Mouse (Mus musculus) heart, adult 2 months (tissue): ENCODE measurements at regions not wholly inside any gene's neighbourhood (a gene's known extent, or its start where the extent isn't known, plus 50 kb on each side); places are given as distances from the start of the nearest gene placed in this dataset.
A peak's percentile ranks its signal among the peaks of the same experiment; 100 is the strongest.

Experiments
- DNase-seq, 2 experiments: peaks; one replicate each; pipeline ENCODE4 v3.0.0; 2021
- H3K27ac ChIP-seq: fragments of 200-600 bp; 2 replicates; pipeline ENCODE4 v1.8.1; 2022
- H3K27me3 ChIP-seq: fragments of 200-500 bp; 2 replicates; pipeline ENCODE4 v1.6.1; 2012; ENCODE audit warnings: mild to moderate bottlenecking, low read length, inconsistent platforms, mixed read lengths; ENCODE audit not compliant: control insufficient read depth, insufficient read depth
- H3K36me3 ChIP-seq: fragments of 200-500 bp; 2 replicates; pipeline ENCODE4 v1.6.1; 2012; ENCODE audit warnings: low read length, inconsistent platforms; ENCODE audit not compliant: control insufficient read depth, insufficient read depth
- H3K4me1 ChIP-seq: fragments of 200-500 bp; 2 replicates; pipeline ENCODE4 v1.6.1; 2011; ENCODE audit warnings: low read length; ENCODE audit not compliant: control insufficient read depth, insufficient read depth
- H3K4me3 ChIP-seq: fragments of 200-600 bp; 2 replicates; pipeline ENCODE4 v1.8.1; 2022
- H3K79me2 ChIP-seq: fragments of 200-500 bp; replicated peaks from 2 replicates; pipeline ENCODE4 v1.6.1; 2012; ENCODE audit warnings: mild to moderate bottlenecking, inconsistent platforms, low read length, moderate library complexity, mixed read lengths; ENCODE audit not compliant: control insufficient read depth, insufficient read depth
- H3K9ac ChIP-seq: fragments of 200-500 bp; 2 replicates; pipeline ENCODE4 v1.6.1; 2012; ENCODE audit warnings: low read depth, mild to moderate bottlenecking, control low read depth, inconsistent platforms, low read length, mixed read lengths
- CTCF ChIP-seq: fragments of 200-600 bp; IDR thresholded peaks from 2 replicates; pipeline ENCODE4 v1.8.1; 2022; ENCODE audit warnings: antibody characterized with exemption, mild to moderate bottlenecking, moderate library complexity
- EP300 ChIP-seq: fragments of 200-500 bp; IDR thresholded peaks from 2 replicates; pipeline ENCODE4 v1.6.1; 2011; ENCODE audit warnings: low read depth, low read length, control low read depth; ENCODE audit not compliant: insufficient read depth
- POLR2A ChIP-seq: fragments of 200-500 bp; IDR thresholded peaks from 2 replicates; pipeline ENCODE4 v1.6.1; 2011; ENCODE audit warnings: mild to moderate bottlenecking, low read depth, low read length, control low read depth; ENCODE audit not compliant: insufficient read depth
- WGBS: fragments of 180-500 bp; shearing (Covaris S2); methylation state at CpG from one replicate; pipeline ENCODE4 v1.1.7; 2018; 5-methylcytosine and 5-hydroxymethylcytosine counted together
- intact Hi-C: fragments of 180-260 bp; cut with DNase I; formaldehyde crosslinking; loops from one replicate; pipeline ENCODE4 v1.15.1; 2025

- DNase-seq, result no peak
- WGBS, result 87% methylated on average over 3 of the region's 3 CpGs
- Histone ChIP-seq H3K4me1 (no peaks in the 10 kb centered on the region), H3K36me3 (no peaks in the 10 kb centered on the region), H3K27ac (no peak overlapping the region), H3K4me3 (no peak overlapping the region), H3K9ac (no peak overlapping the region), H3K27me3 (no peaks in the 10 kb centered on the region), H3K79me2 (no peaks in the 10 kb centered on the region)
- intact Hi-C loops, result no loop called here
- TF ChIP-seq POLR2A, result no peak
- TF ChIP-seq CTCF, result no peak
- TF ChIP-seq EP300, result no peak
Measured at GRCm38 (mm10) chr11:79815156-79815555, 147.0 kb downstream of the Utp6 start.

GRCm38 (mm10) chr11:79806911-79807466, 155.2 kb downstream of the Utp6 start:
- peak in 1 of 2 experiments; percentile 18 for DNase-seq
- H3K36me3 ChIP-seq, result no peaks in the 10 kb centered on the region
- intact Hi-C loops, result no loop called here
- H3K4me1 ChIP-seq, result peaks cover 2% of the 10 kb centered on the region
- H3K27me3 ChIP-seq, result no peaks in the 10 kb centered on the region
- H3K9ac ChIP-seq, result no peak overlapping the region
- no peak overlapping the region for H3K4me3 ChIP-seq
- 33% methylated on average over 17 of the region's 17 CpGs for WGBS
- no peak overlapping the region for H3K27ac ChIP-seq
- no peak for TF ChIP-seq POLR2A
- no peaks in the 10 kb centered on the region for H3K79me2 ChIP-seq

- no peak for DNase-seq
- TF ChIP-seq CTCF (no peak), EP300 (no peak), POLR2A (no peak)
- intact Hi-C loops, result no loop called here
- Histone ChIP-seq H3K27ac (no peak overlapping the region), H3K27me3 (no peaks in the 10 kb centered on the region), H3K4me3 (no peak overlapping the region), H3K9ac (no peak overlapping the region), H3K79me2 (no peaks in the 10 kb centered on the region), H3K36me3 (no peaks in the 10 kb centered on the region), H3K4me1 (peaks cover 2% of the 10 kb centered on the region)
- WGBS, result 71% methylated on average over 10 of the region's 10 CpGs
Measured at GRCm38 (mm10) chr11:79806417-79806816, 155.8 kb downstream of the Utp6 start.

GRCm38 (mm10) chr11:79805981-79806415, 156.2 kb downstream of the Utp6 start:
- H3K4me1 ChIP-seq, result peaks cover 2% of the 10 kb centered on the region
- no peak overlapping the region for H3K27ac ChIP-seq
- no peaks in the 10 kb centered on the region for H3K36me3 ChIP-seq
- H3K79me2 ChIP-seq, result no peaks in the 10 kb centered on the region
- intact Hi-C loops, result no loop called here
- peak; percentile 45 to 50 for DNase-seq
- H3K9ac ChIP-seq, result no peak overlapping the region
- H3K27me3 ChIP-seq, result no peaks in the 10 kb centered on the region
- TF ChIP-seq EP300 (no peak), POLR2A (no peak), CTCF (no peak)
- 64% methylated on average over 10 of the region's 10 CpGs for WGBS
- no peak overlapping the region for H3K4me3 ChIP-seq

- Histone ChIP-seq H3K79me2 (no peaks in the 10 kb centered on the region), H3K4me3 (no peak overlapping the region), H3K36me3 (no peaks in the 10 kb centered on the region), H3K4me1 (peaks cover 2% of the 10 kb centered on the region), H3K9ac (no peak overlapping the region), H3K27ac (no peak overlapping the region), H3K27me3 (no peaks in the 10 kb centered on the region)
- intact Hi-C loops, result no loop called here
- 72% methylated on average over 2 of the region's 2 CpGs for WGBS
- DNase-seq, result no peak
- TF ChIP-seq CTCF, result no peak
- no peak for TF ChIP-seq EP300
- no peak for TF ChIP-seq POLR2A
Measured at GRCm38 (mm10) chr11:79803971-79804370, 158.2 kb downstream of the Utp6 start.

GRCm38 (mm10) chr11:79803006-79803405, 159.2 kb downstream of the Utp6 start:
- Histone ChIP-seq H3K79me2 (no peaks in the 10 kb centered on the region), H3K4me1 (peaks cover 2% of the 10 kb centered on the region), H3K27ac (no peak overlapping the region; the same call in 1 of the 2 replicates), H3K27me3 (no peaks in the 10 kb centered on the region), H3K4me3 (no peak overlapping the region), H3K36me3 (no peaks in the 10 kb centered on the region), H3K9ac (no peak overlapping the region)
- TF ChIP-seq EP300 (0 out of 2 replicates have a peak, but pooled peaks have one; percentile 32), CTCF (no peak)
- peak; percentile 75 to 77 for DNase-seq
- 61% methylated on average over 5 of the region's 5 CpGs for WGBS
- intact Hi-C loops, result no loop called here

- H3K4me1 ChIP-seq, result peaks cover 2% of the 10 kb centered on the region
- no peak overlapping the region; the same call in 1 of the 2 replicates for H3K27ac ChIP-seq
- H3K9ac ChIP-seq, result no peak overlapping the region
- H3K36me3 ChIP-seq, result no peaks in the 10 kb centered on the region
- WGBS, result 74% methylated on average over 13 of the region's 13 CpGs
- intact Hi-C loops, result no loop called here
- TF ChIP-seq POLR2A (no peak), CTCF (no peak), EP300 (no peak)
- H3K79me2 ChIP-seq, result no peaks in the 10 kb centered on the region
- peak; percentile 24 to 43 for DNase-seq
- no peaks in the 10 kb centered on the region for H3K27me3 ChIP-seq
- H3K4me3 ChIP-seq, result no peak overlapping the region
Measured at GRCm38 (mm10) chr11:79802566-79802965, 159.6 kb downstream of the Utp6 start.
